Mouse (Mus musculus): ENCODE data around the gene Kpna1.
"Not testable (repeated sequence)": the region's sequence is repeated elsewhere in the genome, so short reads cannot be mapped to it uniquely, and the experiment has no call there.

Gene Kpna1

DNA sequence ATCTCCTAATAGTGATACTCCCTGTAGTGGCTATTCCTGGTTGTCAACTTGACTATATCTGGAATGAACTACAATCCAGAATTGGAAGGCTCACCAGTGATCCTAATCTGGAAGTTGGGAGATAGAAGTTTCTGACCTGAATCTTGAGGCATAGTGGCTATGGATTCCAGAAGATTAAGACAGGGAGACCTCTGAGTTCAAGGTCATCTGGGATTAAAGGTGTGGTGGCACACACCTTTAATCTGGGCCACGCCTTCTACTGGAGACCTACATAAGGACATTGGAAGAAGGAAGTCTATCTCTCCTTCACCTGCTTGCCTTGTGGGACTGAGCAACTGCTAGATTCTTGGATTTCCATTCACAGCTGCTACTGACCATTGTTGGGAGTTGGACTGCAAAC, at the start of gene Kpna1:
Kpna1 (plus strand) TSS at position 301 of the 400 bp plus-strand sequence.
- DNase-seq, result not testable (repeated sequence)

DNA sequence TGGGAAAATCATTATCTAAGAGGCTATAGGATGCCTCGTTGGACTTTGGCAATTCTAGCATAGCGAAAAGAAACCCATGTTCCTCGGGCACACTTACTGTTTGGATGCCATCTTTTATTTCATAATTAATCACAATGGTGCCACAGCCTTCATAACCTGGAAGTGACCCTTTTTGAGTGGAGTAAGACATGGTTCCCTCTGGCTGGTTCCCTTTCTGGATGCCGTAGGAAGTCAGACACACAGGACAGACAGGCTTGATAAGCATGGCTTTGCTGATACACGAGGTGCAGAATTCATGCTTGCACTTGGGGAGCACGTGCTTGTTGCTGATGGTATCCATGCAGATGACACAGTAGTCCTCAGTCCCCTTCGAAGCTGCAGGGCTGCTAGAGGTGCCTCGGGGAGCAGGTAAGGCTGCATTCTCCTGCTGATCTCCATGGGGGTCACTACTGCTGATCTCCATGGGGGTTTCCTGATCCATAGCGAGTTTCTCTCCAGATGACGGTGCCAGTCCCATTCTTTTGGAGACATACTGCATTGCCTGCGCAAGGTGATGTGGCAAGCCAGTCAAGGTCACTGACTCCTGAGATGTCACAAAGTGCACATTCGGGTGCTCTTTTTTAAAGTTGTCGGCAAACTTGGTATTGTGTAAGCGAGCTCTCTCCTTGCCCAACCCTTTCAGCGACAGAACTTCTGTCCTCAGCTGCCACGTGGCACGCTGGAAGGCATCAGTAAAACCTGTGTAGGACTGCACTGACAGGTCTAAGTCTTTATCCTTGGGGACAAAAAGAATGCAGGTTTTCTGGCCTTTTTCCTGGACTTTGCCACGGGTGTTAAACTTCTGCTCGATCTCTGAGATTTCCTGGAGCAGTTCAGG, 46.1 kb upstream of the Kpna1 start:
- DNase-seq, result no peak

- DNase-seq, result no peak
These were observed 45.4 kb upstream of the Kpna1 start for GRCm38 (mm10) chr16:35933181-35933580.

DNA sequence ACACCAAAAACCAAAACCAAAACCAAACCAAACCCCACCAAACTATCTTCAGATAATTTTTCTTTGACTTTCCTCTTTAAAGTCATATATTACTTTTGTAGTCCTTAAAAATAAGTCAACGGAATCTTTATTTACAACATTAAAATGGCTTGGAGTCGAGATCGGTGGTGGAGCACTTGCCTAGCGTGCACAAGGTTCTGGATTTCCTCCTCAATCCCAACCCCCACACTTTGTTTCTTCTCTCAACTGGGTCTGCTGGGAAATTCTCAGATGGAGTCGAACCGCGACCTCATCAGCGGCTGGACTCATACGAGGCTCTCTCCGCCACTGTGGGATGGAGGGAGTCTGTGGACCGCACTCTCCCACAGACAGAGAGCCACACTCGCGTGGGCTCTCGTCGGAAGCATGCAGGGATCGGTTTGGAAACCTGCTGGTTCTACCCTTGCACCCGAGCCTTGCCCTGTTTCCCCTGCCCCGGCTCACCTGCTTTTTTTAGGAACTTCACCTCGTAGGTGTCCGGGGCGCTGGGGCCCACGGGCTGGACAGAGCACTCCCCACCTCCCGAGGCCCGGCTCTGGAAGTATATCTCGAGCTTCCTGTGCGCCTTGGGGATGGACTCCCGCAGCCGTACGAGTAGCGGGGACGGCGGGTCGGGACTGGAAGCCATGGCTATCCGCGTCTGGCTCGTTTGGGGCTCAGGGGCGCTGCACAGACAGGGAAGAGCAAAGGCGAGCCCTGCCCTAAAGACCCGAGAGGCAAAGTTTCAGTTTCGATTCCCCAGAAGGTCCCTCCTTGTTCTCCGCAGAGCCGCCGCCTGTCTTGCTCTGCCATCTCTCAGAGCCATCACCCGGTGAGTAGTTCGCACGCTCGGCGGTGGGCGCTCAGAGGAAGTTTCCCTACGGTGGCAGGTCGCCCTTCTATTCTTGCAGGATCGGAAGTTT, 40.1 kb upstream of the Kpna1 start, which contains the start of the genes Parp9 and Dtx3l:
Parp9 (plus strand) TSS at position 260 of the 941 bp plus-strand sequence.
Dtx3l (minus strand) TSS at position 941 of the 941 bp plus-strand sequence.
- DNase-seq, result peak; percentile 67

DNA sequence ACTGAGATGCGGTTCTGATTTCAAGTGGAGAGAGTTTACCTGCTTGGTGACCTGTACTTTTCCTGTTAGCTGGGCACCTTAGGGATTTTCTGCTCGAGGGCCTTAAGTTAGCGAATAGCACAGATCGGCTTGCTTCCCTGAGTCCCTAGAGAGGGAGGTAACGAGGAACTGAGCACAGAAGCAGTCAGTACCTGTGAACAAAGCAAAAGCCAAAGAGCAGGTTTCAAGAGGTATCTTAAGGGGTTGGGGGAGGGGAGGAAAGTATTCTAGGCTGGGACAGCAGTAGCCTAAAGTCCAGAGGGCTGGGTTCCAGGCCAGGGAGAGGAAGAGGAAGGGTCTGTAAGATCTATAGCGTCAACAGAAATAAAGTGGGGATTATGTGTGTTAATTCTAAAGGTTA, 39.3 kb upstream of the Kpna1 start:
- DNase-seq, result peak; percentile 29

GRCm38 (mm10) chr16:35939690-35940089, 38.9 kb upstream of the Kpna1 start:
- peak; percentile 90 for DNase-seq

- DNase-seq, result peak; percentile 35
These were observed 37.2 kb upstream of the Kpna1 start for GRCm38 (mm10) chr16:35941382-35941781.

- DNase-seq, result no peak
These were observed 29.3 kb upstream of the Kpna1 start for GRCm38 (mm10) chr16:35949264-35949663.

- DNase-seq, result no peak
These were observed 27.3 kb upstream of the Kpna1 start for GRCm38 (mm10) chr16:35951216-35951615.

GRCm38 (mm10) chr16:35952628-35953130, 25.9 kb upstream of the Kpna1 start:
- no peak for DNase-seq

DNA sequence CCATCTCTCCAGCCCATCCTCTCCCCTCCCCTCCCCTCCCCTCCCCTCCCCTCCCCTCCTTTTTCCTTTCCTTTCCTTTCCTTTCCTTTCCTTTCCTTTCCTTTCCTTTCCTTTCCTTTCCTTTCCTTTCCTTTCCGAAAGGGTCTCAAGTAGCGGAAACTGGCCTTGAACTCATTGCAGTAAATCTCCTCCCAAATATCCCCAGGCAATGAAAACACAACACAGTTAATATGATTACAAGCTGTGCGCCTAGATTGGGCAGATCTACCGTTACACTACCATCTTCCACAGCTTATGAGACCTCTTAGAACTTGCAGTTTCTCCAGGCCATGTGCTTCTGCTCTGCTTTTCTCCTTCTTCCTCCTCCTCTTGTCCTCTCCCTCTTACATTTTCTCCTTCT, 12.6 kb upstream of the Kpna1 start:
- DNase-seq, result not testable (repeated sequence)

DNA sequence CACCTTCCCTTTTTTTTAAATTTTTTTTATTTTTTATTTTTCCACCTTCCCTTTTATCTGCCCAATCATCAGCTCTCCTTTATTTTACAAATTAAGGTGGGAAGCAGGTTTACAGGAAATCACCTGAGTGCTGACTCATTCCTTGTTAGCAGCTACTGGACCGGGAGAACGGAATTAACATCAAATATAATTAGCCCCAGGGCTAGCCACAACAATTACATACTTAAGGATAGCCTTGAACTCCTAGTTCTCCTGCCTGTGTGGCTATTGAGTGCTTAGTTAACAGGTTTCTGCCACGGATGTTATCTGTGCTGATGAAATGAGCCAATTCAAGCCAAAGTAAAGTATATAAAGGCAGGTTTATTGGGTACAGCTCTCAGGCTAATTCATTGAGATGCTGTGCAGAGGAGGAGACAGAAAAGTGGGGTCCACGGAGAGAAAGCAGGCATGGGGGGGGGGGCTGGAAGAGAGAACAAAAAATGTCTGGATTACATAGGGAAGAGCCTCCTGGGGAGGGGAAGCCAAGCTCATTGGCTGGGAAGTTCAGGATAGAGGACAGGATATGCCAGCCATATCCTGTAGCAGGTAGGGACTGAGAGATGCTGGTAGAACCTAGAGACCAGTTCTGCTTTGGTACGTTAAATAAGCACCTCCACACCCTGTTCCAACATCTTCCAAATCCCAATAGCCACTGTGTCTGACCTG, 12.0 kb upstream of the Kpna1 start:
- no peak for DNase-seq

- no peak for DNase-seq
These were observed 11.2 kb upstream of the Kpna1 start for GRCm38 (mm10) chr16:35967319-35967718.

DNA sequence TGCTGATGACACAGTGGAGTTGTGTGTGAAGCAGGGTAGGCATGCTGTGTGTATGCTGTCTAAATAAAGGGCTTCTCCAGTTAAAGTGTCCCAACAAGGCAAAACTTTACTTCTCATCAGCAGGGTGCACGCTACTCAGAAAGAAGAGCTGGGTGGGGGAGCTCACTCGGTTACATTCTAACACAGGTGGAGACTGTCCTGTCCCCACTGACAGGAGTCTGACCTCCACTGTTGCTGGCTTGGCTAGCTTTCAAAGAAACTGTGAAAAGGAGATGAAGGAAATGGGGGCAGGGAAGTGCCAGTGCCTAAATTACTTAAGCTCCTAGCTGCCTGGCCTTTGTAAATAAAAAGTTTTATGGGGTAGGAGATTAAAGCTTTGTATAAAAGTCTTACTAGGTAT, 10.4 kb upstream of the Kpna1 start:
- no peak for DNase-seq

GRCm38 (mm10) chr16:35974021-35974420, 4.5 kb upstream of the Kpna1 start:
- no peak for DNase-seq

DNA sequence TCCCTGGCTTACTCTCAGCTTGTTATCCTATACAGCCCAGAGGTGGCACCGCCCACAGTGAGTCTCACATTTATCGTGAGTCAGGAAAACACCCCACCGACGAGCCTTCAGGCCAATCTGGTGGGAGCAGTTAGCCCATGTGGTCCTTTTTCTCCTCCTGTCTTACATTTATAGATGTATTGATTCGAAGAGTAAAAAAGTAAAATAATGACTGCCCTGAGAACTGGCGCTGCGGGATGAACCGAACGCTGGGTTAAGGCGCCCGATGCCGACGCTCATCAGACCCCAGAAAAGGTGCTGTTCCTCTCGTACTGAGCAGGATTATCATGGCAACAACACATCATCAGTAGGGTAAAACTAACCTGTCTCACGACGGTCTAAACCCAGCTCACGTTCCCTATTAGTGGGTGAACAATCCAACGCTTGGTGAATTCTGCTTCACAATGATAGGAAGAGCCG, 2.8 kb downstream of the Kpna1 start:
- peak; percentile 100 for DNase-seq

DNA sequence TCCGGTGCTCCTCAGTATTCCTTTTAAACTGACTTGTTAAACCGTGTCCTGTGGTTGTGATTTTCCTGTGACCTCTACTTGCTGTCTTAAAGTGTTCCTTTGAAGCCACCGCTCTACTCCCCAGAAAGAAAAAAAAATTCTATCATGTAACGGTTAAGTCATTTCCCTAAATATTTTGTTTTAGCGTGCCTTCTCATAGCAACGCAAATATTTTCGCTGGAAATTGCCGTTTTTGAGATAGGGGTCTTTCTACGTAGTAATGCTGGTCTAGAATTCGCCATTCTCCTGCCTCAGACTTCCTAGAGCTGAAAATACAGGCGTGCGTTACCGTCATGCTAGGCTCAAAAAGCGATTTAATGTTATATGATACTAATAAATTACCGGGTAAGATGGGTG, 4.0 kb downstream of the Kpna1 start:
- no peak for DNase-seq

GRCm38 (mm10) chr16:35982902-35983516, 4.5 kb downstream of the Kpna1 start:
- DNase-seq, result peak; percentile 88

GRCm38 (mm10) chr16:35983517-35984101, 5.1 kb downstream of the Kpna1 start:
- DNase-seq, result peak; percentile 64

- DNase-seq, result no peak
These were observed 5.9 kb downstream of the Kpna1 start for GRCm38 (mm10) chr16:35984471-35984870.

DNA sequence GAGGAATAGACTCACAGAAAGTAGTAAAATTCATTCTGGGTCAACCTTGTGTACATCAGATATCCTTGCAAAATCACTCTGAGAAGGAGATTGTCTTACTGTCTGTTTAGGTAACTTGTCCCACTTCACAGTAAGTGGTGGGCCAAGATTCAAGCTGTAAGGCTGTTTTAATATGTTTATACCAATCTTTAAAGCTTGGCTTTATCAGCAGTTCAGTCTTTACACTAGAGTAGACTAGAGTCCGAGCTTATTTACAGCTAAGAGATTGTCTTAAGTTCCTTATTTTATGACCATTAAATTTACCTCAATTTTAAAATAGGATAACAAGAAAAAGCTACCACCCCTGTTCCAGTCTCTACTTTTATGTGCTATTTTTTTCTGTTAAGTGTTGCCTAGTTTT, 9.4 kb downstream of the Kpna1 start:
- no peak for DNase-seq

DNA sequence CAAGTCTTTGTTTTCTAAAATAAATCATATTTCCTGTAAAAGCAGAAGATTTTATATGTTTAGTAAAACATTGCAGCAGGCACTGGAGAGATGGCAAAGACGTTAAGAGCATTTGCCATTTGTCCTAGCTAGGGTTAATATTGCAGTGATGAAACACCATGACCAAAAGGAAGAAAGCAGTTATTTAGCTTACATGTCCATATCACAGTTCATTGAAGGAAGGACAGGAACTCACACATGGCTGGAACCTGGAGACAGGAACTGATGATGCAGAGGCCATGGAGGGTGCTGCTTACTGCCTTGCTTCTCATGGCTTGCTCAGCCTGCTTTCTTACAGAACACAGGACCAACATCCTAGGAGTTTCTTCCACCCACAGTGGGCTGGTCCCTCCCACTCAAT, 13.8 kb downstream of the Kpna1 start:
- DNase-seq, result no peak

Measured in lung, postnatal 14 days (tissue).